Mouse (Mus musculus) ES-E14 (cell line): ENCODE measurements around the gene Mfsd4a.

Experiments used
- CHD2 ChIP-seq: IDR thresholded peaks from 2 replicates; pipeline ENCODE4 v1.6.1; 2014; ENCODE audit warnings: mild to moderate bottlenecking, low read depth, low read length, inconsistent platforms
- HCFC1 ChIP-seq: IDR thresholded peaks from 2 replicates; pipeline ENCODE4 v1.6.1; 2012; ENCODE audit warnings: low read length, inconsistent platforms, borderline replicate concordance; ENCODE audit not compliant: insufficient read depth
- MAFK ChIP-seq: IDR thresholded peaks from 2 replicates; pipeline ENCODE4 v1.6.1; 2014; ENCODE audit warnings: mild to moderate bottlenecking, low read depth, low read length, inconsistent platforms; ENCODE audit not compliant: insufficient read depth
- ZC3H11A ChIP-seq: IDR thresholded peaks from 2 replicates; pipeline ENCODE4 v1.6.1; 2012; ENCODE audit warnings: low read depth, mild to moderate bottlenecking, inconsistent platforms, low read length, borderline replicate concordance
- ZNF384 ChIP-seq: IDR thresholded peaks from 2 replicates; pipeline ENCODE4 v1.6.1; 2012; ENCODE audit warnings: low read depth, low read length, inconsistent platforms

- TF ChIP-seq MAFK (no peak), ZC3H11A (no peak), CHD2 (no peak), ZNF384 (no peak), HCFC1 (no peak)
Measured at GRCm38 (mm10) chr1:132026925-132027646, 40.8 kb downstream of the Mfsd4a start.
